Mouse (Mus musculus) liver, adult 10 weeks (tissue): ENCODE measurements around the gene Ms4a6b. TPM values are rescaled to one million over a fixed set of nuclear protein-coding genes. Genes with fewer than 3 reads are reported as not detected.

Experiments used
- polyA plus RNA-seq: library from polyadenylated mRNA; stranded (reverse); fragments of 350-450 nt; fragmentation: Illumina TruSeq; extraction: RNeasy Lipid Tissue Mini Kit (QIAGEN cat#74804); gene quantifications from one replicate; pipeline ENCODE4 v1.2.3, GENCODE M21; 2014; ENCODE audit warnings: low read depth, low replicate concordance

Ms4a6b gene
- 3.3 TPM for polyA plus RNA-seq

DNA sequence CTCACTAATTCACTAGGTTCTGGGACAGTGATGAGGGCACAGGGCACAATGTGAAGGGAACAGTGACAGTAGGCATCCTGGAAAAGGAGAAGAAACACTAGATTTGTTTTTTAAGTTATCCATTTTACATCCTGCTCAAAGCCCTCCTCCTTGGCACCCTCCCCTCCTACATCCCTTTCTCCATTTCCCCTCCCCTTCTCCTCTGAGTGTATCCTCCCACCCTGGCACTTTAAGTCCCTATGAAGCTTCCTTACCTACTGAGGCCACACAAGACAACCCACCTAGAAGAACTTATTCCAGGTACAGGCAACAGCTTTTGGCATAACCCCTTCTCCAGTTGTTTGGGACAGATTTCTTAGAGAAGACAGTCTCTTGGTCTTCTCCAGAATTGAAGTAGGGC, at the start of gene Ms4a6b:
TSS of gene Ms4a6b (plus strand) at position 267 of the 400 bp plus-strand sequence.

DNA sequence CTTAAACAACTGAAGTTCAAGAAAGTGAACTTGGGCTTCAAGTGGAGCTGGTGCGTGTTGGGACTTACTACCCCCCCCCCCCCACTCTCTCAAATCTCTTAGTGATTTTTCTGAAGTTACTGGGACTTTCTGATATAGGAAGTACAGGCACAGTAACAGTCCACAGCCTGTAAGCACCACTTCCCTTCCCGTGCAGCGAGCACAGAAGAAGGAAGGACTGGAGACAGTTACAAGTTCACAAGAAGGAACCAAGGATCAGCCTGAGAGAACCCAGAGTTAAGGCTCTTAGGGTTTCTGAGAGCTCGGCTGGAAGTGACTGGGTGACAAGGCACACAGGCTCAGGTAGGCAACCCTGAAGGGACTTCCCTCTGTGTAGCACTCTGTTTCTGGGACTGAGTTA, 47.1 kb upstream of the Ms4a6b start, which contains the start of gene Ms4a6c:
TSS of gene Ms4a6c (plus strand) at position 152 of the 400 bp plus-strand sequence.

DNA sequence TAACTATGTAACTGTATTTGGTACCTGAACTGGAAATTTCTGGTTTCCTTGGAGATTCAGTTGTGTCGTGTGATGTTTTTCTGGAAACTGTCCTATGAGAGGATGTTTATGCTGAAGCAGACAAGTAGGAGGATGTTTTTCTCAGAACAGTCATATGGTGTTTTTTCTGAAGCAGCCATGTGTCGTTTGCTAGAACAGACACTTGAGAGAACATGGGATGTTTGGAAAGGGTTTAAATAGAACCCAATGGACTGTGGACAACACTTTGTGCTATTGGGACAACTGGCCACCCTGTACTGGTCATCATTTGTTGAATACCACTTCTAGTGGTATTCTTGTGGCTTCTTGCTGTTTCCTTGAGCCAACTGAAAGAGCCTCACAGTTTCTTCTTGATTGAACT, 30.6 kb upstream of the Ms4a6b start, which contains the start of gene Gm8369:
TSS of gene Gm8369 (plus strand) at position 193 of the 400 bp plus-strand sequence.

DNA sequence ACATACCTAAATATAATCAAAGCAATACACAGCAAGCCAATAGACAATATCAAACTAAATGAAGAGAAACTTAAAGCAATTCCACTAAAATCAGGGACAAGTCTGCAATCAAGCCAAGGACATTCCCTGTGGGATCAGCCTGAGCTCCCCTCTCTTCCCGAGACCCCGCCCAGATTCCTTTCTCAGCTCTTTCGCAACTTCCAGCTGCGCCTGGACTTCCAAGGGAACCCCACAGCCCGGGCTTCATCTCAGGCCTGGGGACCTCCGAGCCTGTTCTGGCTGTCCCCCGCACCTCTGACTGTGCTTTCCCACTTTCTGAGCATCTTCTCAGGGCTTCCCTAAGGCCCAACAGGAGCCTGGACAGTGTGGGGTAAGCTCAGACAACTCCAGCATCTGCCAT, 20.3 kb downstream of the Ms4a6b start, which contains the start of gene Ms4a4d:
TSS of gene Ms4a4d (plus strand) at position 209 of the 400 bp plus-strand sequence.

Other genes starting within 250 kb of the Ms4a6b start
- not detected for gene Ms4a5, start 232.6 kb upstream of the Ms4a6b start, polyA plus RNA-seq
- 0.16 TPM for gene Ms4a14, start 202.1 kb upstream of the Ms4a6b start, polyA plus RNA-seq
- gene Ms4a7, start 180.4 kb upstream of the Ms4a6b start, polyA plus RNA-seq: 1.3 TPM
- gene Ms4a4a, start 141.0 kb upstream of the Ms4a6b start, polyA plus RNA-seq: not detected
- 1.3 TPM for gene Ms4a4c, start 111.7 kb upstream of the Ms4a6b start, polyA plus RNA-seq
- 5.0 TPM for gene Ms4a4b, start 73.0 kb upstream of the Ms4a6b start, polyA plus RNA-seq
- 6.4 TPM for gene Ms4a6c, start 47.1 kb upstream of the Ms4a6b start, polyA plus RNA-seq
- 1.2 TPM for gene Gm8369, start 30.6 kb upstream of the Ms4a6b start, polyA plus RNA-seq
- gene Ms4a4d, start 20.3 kb downstream of the Ms4a6b start, polyA plus RNA-seq: 14.0 TPM
- gene Ms4a6d, start 88.3 kb downstream of the Ms4a6b start, polyA plus RNA-seq: 2.6 TPM
- not detected for gene Ms4a2, start 107.2 kb downstream of the Ms4a6b start, polyA plus RNA-seq
- not detected for gene Ms4a3, start 124.3 kb downstream of the Ms4a6b start, polyA plus RNA-seq
- not detected for gene Oosp2, start 144.0 kb downstream of the Ms4a6b start, polyA plus RNA-seq
- not detected for gene Oosp1, start 174.6 kb downstream of the Ms4a6b start, polyA plus RNA-seq
- gene Oosp3, start 180.5 kb downstream of the Ms4a6b start, polyA plus RNA-seq: not detected
- gene Gif, start 231.0 kb downstream of the Ms4a6b start, polyA plus RNA-seq: not detected